Mouse (Mus musculus): ENCODE measurements at regions not wholly inside any gene's neighbourhood (a gene's known extent, or its start where the extent isn't known, plus 50 kb on each side); places are given as distances from the start of the nearest gene placed in this dataset.
"Not testable (repeated sequence)": the region's sequence is repeated elsewhere in the genome, so short reads cannot be mapped to it uniquely, and the experiment has no call there.

DNA sequence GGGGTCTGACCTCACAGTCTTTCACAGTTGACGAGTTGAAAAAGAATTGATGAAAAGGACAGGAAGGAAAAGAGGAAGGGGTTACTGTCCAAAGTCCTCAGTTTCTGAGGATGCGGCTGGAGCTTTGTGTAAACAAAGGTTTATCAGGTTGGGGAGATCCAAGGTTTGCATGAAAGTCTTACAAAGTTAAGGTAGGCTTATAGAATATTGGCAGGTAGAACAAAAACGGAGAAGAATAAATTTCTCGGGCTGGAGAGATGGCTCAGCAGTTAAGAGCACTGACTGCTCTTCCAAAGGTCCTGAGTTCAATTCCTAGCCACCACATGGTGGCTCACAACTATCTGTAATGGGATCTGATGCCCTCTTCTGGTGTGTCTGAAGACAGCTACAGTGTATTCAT, 60.9 kb upstream of the Acpp start:
- DNase-seq (ENCODE audit: low read depth), result not testable (repeated sequence)

DNA sequence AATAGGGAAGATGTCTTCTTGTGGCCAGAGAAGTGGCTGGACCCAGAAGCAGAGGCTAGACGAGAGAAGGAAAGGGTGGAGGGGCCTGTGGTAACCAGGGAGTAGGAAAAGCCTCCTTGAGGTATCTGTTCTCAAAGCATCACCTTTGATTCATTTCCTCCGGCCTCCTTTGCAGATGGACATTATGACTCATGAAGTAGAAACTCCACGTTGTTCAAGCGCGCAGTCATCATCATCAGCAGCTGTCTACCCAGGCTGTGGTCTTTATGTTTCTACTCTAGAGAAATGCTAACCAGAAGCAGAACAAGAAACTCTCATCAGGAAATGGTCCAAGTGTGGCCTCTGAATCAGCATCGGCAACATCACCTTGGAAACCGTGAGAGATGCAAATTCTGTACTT, 50.3 kb upstream of the Acpp start:
- no peak for DNase-seq (ENCODE audit: low read depth)

Measured in NIH3T3 (cell line).